Mouse (Mus musculus): Measurements from ENCODE around the gene Smad3.
A peak's percentile ranks its signal among the peaks of the same experiment; 100 is the strongest.

Gene Smad3

DNA sequence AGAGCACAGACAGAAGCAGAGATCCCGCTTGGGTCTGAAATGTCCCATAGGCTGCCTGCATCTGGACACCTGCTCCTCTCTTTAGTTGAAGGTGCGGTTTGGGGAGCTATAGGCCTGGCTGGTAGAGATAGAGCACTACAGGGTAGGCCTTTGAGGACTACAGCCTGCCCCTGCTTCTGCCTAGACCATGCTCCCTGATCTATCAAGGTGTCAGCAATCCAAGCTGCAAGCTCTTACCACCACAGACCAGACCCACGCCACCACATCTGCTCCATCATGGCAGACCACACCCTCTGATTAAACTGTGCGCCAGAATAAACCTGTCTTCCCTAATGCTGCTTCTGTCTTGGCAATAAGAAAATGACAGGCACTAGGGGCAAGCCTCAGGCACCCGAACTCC, 13.2 kb downstream of the Smad3 start:
- no peak for DNase-seq

DNA sequence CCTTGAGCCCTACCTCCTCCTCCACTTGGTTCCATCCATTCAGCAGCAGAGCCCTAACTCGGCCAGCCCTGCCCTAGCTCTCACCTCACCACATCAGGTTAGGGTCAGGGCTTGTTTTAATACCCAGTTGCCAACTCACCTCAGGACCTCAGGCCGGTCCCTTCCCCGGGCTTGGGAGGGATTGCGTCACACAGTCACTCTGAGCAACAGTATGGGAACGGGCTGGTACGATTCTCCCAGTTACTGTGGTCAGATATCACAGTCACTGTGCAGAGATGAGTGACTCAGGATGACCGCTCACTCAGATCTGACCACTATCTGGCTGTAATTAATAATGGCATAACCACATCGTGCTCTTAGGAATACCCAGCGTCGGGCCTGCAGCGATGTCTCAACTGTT, 14.0 kb downstream of the Smad3 start:
- DNase-seq = no peak

DNA sequence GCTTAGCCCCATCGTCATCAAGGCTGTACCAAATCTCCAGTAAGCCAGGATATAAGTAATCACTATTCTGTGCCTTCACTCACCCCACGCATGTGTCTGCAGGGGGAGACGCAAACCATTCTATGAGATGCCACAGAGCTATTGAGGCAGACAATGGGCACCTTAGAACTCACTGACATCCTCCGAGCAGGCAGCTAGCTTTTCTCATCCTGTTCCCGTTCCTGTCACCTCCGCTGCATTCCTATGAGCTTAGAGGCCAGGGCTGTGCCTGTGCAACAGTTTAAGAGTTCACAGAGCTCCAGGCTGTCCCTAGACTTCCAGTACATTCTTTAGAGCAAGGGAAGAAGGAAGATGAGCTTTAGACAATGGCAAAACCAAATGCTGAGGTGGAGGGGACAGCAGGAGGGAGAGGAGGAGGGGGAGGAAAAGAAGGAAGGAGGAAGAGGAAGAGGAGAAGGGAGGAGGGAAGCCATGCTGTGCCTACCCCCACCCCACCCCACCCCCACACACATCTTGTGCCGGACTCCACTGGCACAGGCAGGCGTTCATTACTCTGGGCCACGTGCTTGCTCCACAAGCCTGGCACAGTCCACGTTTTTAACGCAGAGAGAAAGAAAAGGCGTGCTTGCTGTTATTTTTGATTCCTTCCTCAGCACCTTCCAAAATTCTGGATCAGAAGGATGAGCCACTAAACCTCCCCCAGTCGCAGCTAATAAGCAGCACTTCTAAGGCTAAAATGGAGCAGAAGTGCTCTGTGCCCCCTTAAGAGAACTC, 14.7 kb downstream of the Smad3 start:
- no peak for DNase-seq

DNA sequence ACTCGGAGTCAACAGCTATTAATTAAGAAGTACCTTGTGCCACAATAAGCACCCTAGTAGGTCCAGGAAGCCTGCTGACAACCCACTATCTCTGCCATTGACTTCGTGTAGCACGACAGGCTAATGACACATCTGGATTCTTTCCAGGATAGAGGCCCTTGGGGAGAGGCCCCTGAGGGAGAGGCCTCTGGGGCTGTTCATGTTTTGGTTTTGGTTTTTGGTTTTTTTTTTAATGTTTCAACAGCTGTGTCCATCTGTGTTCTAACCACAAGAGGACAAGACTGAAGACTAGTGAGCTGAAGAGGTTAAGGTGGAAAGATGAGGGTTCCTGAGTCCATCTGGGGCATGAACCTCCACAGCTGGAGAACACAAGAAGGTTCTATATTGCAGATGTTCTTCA, 15.5 kb downstream of the Smad3 start:
- no peak for DNase-seq

DNA sequence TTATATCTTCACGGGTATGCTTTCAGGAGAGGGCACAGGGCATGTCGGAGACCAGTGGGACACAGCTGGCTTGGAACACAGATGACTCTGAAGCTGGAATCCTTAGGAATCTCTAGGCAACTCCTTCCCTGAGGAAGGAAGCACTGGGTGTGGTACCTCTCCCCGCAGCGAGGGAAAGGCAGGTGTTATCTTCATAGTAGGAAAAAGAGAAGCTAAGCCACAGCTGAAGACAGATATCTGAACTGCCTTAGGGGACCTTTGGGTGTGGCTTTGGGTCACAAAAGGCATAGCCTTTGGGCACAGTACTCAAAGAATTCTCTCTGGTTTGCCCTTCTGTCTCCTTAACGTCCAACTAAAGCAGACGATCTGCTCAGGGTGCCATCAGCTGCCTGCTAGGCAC, 16.0 kb downstream of the Smad3 start:
- no peak for DNase-seq

DNA sequence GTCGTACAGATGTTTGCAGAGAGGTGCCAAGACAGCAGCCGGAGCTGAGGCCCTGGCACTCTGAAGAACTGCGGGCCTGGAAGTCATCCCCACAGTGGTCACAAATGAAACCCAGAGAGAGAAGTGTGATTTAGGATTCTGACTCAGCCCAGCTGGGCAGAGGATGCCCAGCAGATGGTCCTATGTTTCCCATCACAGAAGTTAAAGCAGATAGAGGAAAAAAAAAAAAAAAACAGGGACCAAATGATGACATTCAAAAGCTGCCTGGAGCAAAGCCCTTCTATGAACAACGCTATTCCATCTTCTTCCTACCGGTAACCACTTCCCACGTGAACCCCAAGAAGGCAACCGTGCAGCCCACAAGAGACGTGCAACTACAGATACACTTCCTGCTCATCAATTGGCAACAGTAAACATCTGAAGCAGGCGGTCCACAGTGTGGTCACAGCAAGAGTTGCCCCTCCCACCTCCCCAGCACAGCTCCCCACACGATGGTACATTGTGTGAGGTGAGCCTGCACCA, 17.4 kb downstream of the Smad3 start:
- DNase-seq = peak; percentile 68 to 74

DNA sequence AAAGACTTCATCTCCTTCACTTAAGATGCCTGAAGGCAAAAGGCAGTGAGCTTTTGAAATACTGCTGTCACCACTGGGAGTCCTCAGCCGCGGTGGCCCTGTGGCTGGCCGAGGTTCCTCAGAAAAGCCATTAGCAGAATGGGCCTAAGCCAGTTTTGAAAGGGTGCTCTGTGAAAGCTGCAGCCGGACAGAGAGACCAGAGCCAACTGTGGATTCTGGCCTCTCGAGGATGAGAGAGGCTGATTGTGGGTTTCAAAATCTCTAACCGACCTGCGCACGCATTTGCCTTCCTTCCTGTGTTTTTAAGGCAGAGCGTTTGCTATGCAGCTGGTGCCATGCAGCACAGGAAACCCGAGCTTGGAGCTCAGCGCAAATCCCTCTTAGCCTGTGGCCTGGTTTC, 19.0 kb downstream of the Smad3 start:
- DNase-seq = peak; percentile 80 to 83

DNA sequence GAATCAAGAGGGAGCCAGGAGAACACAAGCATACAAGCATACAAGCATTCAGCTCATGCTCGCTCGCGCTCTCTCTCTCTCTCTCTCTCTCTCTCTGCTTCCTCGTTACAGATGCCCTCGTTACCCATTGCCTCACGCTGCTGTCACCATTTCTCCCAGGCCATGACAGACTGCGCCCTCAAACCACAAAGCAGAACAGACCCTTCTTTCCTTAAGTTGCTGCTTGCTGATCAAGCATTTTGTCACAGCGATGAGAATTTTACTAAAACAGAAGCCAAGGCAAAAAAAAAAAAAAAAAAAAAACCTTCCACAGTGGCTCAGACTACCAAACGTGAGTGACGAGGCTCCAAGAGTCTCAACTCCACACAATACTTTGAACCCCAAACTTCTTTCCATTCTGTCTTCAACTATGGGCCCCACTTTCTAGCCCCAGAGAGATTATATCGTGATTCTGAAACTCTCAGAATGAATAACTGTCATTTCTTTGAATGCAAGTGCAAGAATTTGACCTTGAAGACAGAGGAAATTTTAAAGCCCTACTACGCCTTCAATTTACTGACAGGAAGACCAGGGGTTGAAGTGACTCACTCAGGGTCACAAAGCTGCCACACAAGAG, 19.6 kb downstream of the Smad3 start:
- peak in 1 of 2 experiments; percentile 55 for DNase-seq

DNA sequence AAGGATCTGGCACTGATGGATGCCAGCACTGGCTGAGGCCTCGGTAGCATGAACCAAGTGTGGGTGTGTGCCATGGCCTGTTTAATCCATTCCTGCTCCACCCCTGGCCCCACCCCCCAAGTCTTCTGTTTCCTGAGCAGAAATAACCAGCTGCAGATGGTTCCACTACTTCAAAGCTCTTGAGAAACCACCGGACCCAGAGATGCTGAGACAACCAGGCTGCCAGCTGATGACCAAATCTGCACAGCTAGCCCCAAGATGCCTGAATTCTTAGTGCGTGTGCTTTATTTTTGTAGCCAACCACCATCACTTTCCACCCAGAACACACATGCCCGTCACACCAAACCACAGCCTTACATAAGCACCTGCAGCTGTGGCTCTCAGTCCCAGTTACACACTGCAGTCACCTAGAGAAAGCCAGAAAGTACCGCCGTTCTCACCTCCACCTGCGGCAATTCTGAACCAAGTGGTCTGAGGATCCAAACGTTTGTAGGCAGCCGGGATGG, 20.3 kb downstream of the Smad3 start:
- DNase-seq = peak; percentile 73 to 81

DNA sequence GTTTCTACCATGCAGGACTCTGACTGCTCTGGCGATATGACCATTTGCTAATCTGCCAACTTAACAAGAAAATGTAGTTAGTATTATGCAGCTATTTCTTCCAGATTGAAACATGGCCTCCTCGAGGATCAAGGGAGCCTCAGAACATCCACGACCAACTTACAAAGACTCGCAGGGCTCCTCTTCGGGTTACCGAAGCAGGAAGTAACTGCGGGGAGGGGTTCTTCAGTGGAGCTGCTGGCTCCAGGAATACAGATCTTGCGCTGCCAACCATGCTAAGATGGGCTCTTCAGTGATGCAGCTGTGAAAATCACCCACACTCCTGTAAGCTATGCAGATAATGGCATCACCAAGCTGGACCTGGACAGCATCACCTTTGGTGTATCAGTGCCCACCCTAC, 23.5 kb downstream of the Smad3 start:
- no peak for DNase-seq

DNA sequence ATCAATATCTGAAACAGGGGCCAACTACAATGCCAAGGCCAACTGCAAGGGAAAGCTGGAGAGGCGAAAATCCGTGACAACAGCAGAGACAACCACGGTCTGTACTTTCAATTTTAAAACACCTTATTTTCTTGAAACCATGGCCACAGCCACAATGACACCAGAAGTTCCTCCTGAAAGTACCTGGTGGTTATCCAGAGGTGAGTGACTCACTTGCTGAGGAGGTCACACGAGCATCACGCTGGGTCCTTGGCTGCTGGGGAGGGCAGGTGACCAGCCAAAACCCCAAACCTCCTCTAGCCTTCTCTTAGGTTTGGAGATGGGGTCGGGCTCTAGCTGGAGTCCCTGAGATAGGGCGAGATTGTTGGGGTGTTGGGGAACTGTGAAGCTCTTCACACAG, 25.1 kb downstream of the Smad3 start:
- DNase-seq = no peak

DNA sequence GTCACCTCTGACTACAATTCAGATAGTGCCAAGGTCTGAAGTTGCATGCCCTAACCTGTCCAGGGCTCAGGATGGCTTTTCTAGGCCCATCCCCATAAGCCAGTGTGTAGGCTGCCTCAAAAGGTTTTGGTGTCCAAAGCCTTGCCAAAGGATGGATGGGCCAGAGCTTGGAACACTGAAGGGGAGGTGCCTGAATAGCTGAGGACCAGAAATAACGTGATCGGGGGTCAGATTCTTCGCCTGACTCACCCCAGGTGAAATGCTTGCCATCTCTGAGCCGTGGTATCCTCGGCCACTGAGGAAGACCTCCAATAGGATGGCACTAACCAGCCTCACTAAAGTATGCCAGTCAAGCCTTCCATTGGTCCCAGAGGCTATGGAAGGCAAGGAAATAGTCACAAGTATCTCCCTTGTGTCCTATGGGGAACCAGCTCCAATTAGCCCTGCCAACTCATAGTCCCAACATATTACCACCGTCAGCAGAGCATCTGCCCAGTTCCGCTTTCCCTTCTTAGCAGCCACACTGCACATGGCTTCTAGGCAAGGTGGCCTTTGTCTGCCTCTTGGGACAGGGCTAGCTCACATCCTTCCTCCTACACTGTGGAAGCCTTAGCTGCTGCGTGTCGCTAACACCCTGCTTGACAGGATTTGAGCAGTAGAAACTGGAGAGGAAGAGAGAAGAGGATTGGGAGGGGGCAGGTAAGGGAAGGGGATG, 26.5 kb downstream of the Smad3 start:
- no peak for DNase-seq

DNA sequence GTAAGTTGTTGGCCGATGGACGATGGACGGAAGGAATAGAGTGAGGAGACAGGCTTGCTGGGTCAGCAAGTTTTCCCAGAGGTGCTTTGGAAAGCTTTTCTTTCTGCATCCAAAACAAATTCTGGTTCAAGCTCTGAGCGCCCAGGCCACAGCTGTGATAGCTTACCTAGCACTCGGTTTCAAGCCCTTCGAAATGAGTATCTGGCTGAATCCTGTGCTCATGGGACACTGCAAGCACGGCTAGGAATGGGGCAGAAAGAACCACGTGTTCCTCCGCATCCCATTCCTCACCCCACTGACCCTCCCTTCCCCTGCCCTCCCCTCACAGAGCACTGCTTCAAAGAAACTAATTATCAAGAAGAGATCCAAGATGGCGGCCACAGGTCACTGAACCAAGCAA, 28.8 kb downstream of the Smad3 start:
- no peak for DNase-seq

DNA sequence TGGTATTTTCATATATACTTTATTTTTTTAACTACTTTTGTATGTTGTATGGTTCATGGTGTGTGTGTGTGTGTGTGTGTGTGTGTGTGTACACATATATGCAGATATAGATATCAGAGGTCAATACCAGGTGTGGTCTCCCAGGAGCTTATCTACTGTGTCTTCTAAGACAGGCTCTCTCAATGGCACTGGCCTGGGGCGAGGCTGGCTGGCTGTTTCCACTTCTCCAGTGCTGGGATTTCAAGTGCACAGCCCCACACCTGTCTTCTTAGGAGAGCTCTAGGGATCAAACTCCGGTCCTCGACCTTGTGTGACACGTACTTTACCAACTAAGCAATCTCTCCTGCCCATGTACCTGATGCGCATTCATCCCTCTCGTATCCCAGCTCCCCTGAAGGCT, 30.7 kb downstream of the Smad3 start:
- DNase-seq = no peak

DNA sequence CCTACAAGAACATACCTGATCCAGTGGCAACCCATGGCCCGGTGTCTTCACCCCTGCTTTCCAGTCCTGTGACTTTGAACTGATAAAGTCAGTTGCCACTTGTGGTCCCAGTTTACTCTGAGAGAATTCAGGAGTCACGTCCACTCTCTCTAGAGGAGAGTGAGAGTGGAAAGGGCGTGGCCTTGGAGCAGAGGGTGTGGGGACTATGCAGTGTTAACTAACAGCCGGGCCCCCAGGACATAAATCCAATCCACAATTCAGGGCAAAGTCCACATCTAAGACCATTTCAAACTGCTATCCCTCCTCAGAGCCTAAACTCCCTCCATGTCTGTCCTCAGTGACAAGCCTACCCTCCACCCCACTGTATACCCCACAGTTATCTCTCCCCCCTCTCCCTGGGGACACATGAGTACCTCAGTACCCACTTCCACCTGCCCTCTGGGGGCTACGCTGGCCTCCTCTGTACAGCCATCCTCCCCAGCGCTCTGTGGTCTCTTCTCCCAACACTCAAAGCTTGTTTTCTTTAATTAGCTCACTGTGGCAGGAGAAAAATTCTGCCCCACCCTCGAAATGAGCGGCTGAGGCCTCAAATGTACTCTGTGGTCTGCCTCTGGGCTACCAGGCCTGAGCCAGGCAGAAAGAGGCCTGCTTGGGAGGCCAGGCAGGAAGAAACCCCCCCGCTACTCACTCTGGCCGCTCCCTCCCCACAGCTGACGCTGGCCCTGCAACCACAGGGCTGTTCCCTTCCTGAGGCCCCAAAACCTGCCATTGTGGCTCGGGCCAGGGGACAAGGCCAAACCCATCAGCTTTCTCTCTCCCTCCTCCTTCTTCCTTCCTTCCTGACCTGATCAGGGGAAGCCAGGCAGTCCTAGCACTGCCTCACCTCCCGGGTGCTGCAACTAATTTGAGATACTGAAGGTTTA, 31.4 kb downstream of the Smad3 start:
- no peak for DNase-seq

DNA sequence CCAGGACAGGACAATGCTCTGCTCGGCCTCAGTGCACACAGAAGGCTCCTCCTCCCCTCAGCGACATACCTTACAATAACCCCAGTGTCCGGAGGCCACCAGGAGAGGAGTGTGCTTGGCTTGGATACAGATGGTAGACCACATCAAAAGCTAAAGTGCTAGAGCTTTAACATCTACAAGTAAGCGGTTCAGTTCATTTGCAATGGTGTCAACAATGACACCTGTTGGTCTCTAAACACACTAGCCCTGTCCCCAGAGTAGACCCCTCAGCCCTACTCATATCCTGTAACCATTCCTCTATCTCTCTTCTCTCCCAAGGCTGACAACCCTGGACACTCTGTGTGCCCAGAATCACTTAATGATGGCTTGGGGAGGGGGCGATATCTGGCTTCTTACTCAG, 33.0 kb downstream of the Smad3 start:
- no peak for DNase-seq

DNA sequence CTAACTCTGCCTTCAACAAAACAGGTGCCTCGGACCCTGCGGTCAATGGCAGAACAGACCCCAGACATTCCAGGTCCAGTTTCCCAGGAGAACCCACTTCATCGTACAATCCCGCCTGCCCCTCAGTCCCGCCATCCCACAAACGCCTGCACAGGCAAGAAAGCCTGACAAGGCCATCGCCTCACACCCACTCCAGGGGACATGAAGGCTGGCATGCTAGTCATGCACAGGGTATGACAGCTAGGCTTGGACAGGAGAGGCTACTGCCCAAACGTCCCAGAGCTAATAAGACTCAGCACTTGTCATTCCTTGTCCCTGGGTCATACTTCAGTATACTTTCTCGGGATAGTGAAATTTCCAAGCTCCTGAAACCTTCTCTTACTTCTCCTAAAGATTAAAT, 34.9 kb downstream of the Smad3 start:
- DNase-seq = no peak

DNA sequence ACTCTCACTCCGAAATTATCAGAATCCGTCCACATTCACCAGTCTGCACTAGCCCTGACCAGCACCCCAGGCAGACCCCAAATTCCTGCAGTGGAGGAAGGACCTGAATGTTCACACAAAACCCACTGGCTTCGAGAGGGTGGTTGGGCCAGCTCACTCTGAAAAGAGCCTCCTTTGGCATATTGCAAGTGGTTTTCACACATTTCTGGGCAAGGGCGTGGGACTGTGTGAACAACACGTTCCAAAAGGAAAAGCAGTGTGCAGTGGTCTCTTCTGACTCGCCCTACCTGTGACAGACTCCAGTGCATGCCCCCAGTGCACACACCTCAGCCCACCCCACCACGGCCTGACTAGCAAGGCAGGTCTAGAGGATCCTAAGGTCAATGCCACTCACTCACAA, 35.4 kb downstream of the Smad3 start:
- no peak for DNase-seq

DNA sequence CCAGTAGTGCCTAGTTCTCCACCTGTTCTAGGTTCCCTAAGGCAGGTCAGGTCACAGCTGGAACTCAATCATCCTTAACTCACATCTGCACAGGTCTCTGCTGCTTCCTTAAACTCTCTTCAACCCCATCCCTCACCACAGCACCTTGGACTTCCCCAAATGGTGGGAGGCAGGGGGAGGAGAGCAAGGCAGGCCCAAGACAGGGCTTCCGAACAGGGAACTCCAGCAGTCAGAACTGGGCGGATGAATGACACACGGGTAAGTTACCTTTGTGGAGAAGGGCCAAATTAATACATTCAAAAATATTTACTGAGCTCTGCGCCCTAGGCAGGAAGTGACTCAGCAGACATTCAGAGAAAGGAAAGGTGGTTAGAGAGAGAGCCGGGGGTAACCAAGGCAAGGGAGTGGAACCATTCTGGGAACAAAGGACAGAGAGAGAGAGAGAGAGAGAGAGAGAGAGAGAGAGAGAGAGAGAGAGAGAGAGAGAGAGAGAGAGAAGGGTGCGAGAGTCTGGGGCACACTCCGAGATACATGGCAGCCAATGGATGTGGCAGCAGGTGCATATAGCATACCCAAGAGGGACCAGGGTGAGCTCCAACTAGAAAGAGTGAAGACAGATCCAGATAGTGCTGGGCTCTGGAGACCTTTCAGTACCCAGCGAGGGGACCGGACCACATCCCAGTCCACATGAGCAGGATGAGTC, 36.1 kb downstream of the Smad3 start:
- DNase-seq = peak in 1 of 2 experiments; percentile 39

DNA sequence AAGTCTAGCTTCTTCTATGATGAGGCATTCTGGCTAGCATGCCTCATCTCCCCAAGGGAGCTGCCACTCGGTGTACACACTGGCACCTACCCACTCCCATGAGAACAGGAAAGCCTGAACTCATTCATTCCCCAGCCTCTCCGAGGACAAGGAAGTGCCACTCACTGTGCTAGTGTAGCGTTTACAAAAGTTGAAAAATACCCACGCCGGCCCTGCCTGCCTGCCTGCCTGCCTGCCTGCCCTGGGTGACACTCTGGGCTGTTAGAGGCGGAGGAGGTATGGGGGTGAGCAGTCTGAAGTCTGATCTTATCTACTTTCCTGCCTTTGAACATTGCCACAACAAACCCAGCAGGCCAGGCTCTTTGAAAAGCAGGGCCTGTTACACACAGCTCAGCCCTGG, 37.1 kb downstream of the Smad3 start:
- peak; percentile 72 to 81 for DNase-seq

DNA sequence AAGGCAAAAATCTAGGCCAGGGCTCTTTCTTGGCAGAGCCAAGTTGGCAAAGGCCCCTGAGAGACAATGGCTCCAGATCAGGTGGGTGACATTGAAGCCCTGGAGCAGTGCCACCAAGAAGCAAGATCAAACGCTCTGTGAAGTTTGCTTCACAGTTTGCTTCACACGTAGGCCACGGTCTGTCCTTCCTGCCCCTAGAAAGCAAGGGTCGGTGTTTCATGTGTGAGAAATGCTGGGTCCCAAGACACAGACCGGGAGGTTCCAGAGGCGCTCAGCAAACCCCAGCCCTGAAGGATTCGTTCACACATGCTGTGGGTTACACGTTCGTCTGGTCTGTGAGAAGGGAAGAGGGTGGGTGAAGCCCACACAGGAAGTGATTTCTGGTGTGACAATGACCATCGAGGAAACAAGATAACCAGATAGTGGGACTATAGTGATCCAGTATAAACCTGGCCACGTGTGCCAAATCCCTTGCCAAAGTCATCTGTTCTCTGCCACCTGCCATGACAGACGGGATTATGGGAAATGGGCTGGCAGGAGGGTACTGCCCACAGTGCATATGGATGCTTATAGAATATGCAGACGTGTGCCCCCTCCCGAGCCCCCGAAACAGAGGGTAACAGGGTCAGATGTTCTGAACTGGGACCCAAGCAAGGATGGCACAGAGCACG, 37.9 kb downstream of the Smad3 start:
- peak; percentile 31 to 41 for DNase-seq

Measured in thymus, postnatal 36 days (tissue).